Mouse (Mus musculus) ovary, postnatal 10 days (tissue): ENCODE results near the gene Pcbp3.

Experiments
- DNase-seq: peaks from one replicate; pipeline ENCODE4 v3.0.0; 2022; ENCODE audit warnings: low spot score

The Pcbp3 gene

DNA sequence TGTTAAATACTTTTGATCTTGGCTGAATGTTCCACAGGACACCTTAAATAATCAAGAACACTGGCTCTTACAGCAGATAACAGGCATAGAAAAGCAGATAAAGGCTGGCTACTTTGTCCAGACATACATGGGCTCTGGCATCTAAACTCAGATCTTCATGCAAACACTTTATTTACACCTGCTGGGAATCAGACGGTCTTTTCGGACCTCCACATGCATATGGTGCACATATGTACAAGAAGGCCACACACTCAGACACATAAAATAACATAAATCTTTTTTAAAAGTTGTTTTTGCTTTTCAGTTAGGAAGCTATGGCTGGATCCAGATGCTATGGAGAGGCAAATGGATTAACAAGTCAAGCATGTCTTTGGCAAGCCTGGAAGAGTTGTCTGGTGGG is 37.2 kb downstream of the Pcbp3 start:
- DNase-seq: no peak

DNA sequence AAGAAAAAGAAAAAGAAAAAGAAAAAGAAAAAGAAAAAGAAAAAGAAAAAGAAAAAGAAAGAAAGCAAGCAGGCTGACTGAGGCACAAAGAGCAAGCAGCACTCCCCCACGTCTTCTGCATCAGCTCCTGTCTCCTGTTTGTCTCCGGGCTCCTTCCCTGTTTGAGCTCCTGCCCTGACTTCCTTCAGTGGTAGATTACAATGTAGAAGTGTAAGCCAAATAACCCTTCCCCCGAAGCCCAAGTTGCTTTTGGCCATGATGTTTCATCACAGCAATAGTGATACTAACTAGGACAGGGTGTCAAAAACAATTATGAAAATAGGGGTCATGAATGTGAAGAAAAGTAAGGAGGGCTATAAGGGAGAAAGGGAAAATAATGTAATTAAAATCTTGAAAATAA is 43.6 kb downstream of the Pcbp3 start:
- DNase-seq: no peak

DNA sequence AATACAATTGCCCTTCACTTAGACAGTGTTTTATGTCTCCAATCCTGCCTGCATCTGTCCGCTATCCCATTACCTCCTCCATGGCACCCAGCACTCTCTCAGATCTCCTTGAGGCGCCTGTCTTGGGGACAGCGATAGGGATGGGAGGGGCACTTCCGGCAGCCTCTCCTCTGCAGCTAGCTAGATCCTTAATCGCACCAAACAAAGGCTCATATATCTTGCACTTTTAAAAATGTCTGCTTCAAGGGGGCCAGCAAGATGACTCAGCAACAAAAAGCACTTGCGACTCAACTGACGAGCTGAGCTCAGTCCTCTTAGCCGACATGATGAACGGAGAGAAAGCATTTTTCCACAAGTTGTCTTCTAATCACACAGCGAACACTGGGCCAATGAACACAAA is 55.3 kb downstream of the Pcbp3 start:
- no peak for DNase-seq

DNA sequence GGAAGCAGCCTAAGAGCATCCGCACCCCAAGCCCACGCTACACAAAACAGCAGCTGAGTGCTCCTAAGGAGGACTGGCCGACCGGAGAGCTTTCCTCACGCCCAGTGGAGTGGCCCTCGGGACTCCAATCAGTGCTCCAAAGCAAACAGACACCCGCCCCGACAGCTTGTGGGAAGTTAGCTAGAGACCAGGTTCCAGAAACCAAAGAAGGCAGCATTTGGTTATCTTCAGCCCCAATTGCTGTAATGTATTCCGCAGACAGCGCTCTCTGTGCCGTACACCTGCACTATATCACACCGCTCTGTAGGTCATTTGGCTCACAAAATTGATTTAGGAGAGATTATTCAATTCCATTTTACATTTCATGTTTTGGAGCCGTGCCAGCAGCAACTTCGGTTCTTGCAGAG is 55.7 kb downstream of the Pcbp3 start:
- no peak for DNase-seq

DNA sequence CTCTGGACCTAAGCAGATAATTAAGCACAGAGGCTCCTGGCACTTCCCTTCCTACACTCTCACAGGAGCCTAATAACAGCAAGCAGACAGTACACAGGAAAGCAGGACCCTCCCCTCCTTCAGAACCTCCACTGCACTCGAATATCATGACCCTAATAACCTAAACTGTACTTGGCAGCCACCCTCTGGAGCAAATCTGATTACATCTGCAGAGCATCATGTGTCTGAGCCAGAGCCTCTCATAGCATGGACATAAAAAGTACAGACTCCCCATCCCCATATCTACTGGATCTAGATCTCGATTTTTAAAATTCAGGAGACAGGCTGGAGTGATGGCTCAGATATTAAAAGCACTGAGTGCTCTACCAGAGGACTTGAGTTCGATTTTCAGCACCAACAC is 58.0 kb downstream of the Pcbp3 start:
- DNase-seq: no peak

DNA sequence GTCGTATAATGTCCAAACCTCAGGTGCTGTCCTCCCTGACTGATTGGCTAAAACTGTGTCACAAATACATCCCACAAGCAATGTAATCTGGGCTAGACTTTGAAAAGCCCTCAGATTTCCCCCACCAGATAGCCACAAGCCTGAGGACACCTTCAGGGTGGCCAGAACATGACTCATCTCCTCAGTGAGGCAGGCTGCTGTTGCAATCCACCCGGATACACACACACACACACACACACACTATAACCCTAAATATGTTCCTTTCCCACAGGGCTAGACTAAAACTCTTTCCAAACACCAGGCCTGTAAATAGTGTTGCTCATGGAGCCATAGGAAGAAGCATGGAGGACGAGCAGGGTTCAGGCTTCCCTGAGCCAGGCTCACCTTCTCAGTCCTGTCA is 58.6 kb downstream of the Pcbp3 start:
- no peak for DNase-seq

DNA sequence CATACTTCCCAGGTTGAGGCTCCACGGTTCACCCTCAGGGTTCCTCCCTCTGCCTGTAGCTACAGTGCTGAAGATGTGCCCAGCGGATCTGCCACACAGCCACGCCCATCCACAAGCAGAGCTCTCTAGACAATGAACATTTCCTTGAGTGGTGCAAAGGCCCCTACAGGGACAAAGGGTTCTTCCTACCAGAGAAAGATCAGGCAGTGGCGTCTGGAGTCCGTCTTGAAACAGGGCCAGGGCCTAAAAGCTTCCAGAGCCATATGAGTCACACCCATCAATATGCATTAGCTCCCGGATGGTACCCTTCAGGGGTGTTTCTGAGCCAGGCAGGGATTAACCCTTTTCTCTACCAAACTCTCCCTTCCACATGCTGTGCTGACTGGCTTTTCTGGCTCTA is 59.1 kb downstream of the Pcbp3 start:
- DNase-seq: no peak

DNA sequence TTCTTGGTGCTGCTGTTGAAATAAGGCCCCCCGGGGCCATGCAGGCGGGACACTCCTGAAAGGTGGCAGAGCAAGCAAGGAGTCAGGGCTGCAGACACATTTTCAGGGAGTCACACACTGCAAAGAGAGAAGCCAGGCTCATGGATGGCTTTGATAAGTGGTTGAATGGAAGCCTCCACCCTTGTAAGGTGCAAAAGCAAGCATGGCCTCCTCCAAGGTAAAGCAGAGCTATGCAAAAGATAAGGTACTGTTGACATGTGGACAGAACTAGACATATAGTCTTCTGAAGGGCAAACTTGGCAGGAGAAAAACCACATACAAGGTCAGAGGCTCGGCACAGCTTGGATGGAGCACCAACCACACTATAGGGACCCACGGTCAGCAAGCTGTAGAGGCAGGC is 63.3 kb downstream of the Pcbp3 start:
- DNase-seq: no peak

DNA sequence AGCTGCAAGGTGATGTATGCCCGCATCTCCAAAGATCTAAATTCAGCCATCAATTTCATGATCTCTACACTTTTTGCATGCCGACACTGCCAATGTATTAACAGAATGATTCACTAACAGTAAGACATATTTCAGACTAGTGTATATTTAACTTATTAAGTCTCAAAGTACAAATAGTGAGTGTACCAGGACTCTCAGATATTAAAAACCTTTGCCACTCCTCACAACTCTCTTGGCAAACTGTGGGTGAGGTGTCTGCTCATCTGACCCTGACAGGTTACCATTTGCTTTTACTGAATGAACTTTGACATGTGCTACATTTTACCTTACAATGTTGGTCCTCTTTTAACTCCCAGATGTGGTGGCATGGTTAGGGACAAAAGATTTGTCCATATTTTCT is 70.2 kb downstream of the Pcbp3 start:
- DNase-seq: no peak

DNA sequence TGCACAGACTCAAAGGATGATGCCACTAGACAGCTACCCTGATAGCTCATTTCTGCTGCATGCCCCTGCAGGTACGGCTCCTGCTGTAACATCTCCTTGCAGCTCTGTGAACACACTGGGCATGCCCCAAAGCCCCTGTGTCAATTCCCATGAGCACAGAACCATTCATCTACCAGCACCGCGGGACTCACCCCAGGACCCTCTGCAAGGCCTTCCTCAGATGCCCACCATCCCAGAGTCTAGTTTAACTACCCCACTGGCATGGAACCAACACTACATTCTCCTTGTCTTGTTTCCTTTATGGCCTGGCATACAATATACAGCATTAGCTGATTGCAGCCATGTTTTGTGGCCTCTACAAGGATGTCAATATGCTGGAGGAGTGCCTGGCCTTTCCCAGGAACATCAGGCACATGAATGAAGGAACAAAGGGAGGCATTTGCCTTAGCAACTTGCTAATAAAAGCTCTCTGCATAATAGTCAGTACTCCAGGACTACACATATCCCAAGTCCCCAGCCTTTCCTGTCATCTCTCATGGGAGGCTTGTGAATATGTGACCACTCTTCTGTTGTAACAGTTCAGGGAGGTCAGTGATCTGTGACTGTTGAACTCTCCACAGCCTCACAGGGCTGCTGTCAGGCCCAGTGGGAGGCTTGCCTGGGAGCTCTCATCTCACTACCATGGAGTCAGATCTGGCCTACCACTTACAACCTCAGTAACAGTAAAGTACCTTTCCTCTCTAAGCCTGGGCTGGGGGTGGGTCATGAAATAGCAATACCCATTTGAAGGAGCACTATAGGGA is 78.0 kb downstream of the Pcbp3 start:
- no peak for DNase-seq

DNA sequence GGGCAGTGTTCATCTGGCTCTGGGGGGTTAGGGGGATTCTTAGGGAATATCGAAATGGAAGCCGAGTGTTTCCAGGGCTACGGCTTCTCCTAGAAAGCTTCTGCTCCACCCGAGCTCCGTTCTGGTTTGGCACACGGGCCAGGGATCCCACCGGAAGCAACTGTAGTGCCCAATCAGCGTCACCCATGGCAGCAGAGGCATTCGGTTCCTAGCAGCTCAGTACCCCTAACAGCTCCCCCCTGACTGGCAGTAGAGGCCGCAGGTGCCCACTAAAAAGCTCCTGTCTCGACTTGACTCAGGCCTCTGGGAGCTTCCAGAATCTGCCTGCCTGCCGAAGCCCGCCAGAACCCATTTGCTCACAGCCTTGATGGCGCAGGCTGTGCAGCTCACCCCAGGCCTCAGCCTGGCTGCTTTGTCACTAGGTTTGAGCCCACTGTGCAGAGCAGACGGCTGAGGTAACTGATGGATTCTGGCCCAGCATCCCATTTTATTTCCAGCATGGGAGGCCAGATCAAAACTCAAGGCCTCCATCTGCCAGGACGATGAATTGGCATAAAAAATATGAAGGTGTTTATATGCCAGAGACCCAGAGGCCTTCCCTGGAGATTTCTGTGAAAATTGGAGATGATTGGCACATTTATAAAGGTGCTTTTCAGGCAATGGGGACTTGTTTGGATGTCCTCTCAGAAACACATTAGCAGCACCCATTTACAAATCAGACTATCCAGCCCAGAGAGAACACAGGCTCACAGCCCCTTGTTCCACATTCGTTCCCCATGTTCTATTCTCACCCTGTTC is 78.8 kb downstream of the Pcbp3 start:
- no peak for DNase-seq

DNA sequence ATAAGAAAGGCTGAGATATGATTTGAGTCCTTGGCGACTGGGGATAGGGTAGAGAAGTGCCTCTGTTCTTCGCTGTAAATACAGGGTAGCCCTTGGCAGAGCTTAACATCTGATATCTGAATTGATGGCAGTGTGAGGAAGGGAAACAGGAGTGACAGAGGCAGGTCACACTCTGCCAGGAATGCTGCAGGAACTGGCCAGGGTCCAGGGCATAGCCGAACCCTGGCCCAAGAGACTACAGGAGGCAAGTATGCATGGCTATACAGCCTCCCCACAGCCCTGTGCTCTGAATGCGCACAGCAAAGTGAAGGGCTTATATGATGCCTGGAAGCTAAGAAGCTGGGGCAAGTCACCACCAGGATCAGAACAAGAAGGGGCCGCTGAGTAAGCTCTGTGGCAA is 79.8 kb downstream of the Pcbp3 start:
- DNase-seq: no peak

DNA sequence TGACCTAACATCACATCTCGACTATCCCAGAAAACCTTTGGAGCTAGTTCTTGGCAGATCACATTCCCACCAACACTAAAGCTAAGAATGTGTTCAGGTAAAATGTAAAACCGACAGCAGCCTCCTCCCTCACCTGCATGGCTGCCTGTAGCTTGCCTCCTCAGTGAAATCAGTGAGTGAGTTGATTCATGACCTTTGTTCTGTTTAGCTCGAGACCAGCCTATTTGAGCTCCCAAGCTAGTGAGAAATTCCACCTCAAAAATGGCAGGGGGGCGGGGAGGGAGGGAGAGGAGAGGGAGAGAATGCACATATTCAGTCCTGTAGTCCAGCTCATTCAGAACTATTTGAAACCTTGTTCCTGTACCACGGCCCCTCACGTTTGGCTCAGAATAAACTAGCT is 86.4 kb downstream of the Pcbp3 start:
- no peak for DNase-seq

DNA sequence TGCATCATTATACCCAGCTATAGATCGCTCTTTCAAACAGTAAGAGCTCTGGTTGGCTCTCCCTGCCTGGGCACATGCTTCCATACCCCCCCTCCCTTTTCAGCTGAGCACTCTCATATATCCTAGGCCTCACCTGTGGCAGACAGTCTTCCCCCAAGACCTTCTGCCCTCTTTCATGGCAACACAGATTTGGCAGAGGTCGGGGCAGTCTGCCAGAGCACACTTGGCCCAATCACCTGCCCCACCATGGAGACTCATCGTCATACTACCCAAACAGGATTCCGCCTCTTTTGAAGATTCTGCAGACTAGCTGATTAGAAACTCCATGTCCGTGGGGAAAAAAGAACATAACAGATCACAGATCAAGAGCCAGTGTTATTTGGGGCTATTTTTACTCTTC is 86.8 kb downstream of the Pcbp3 start:
- DNase-seq: no peak

DNA sequence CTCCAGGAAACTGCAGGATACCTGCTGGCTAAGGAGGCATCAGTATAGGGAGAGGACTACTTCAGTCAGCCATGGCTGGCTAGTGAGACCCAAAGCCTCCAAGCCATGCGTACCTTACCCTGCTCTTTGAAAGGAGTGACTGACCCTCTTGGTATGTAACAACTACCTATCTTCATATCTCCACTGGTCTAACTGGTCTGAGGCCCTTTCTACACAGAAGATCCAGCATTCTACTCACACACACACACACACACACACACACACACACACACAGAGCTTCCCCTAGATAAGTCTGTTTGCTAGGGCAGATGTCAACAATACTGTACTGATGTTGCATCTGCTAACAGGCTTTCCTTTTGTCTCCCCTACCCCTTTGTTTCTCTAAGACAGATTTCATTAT is 87.3 kb downstream of the Pcbp3 start:
- no peak for DNase-seq

DNA sequence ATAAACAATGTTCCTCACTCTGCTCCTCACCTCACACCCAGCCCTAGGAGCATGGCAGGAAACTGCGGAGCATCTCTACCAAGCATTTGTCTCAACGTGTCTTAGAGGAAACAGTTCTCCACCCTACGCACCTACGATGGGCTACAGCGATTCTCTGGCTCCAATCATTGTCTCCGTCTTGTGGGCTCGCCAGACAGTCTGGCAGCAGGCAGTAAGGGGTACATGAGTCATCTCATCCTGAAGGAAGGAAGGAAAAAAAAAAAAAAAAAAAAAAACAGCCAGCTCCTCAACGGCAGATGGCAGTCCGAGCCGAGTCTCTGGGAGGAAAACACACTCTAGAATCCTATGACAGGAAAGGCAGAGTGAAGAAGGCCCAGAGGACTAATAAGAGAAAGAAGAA is 87.7 kb downstream of the Pcbp3 start:
- no peak for DNase-seq

DNA sequence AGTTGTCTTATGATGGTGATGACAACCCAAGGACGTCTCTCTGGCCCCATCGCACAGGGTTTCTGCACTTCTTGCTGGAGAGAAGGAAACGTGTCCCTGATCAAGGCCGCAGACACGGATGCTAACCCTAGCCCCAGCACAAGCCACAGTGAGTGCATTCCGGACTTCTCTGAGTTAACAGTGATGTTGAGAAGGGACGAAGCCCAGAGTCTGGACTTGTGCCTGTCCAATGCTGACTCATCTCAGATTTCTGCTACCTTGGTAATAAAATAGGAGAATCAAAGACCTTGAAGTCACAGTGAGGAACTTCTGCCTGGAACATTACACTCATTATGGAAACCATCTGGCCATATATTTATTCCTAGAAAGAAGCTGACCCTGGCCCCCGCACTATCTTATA is 89.0 kb downstream of the Pcbp3 start:
- no peak for DNase-seq

DNA sequence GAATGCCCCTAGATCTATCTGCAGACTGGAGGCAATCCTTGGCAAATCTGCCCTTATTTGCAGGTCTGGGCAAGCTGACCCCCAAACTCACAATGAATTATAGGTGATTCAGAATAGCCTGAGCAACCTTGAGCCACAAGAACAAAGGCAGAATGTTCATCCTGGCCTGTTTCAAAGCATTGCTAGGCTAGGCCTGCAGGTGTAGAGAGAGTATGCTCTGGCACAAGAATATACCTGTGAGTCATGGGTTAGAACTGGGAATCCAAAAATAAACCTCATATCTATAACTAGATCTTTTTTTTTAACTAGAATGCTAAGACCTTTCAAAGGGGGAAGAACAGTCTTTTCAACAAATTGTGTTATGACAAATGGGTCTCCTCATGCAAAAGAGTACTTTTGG is 95.8 kb downstream of the Pcbp3 start:
- DNase-seq: no peak

DNA sequence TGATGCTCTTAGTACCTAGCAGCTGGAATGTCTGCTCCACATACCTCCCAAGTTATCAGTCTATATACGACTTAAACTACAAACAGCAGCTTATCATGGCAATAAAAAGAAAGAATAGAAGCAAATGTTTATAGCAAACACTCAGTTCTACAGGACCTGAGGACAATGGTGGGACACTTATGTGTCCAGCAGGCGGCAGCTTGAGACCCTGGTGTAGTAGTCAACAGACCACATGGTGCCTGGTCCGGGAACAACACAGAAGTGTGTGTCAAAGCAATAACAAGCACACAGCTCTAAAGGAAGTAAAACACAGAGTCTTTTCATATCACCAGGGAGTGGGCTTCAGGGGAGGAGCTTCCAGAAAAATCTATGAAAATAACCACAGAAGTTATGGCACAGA is 100.7 kb downstream of the Pcbp3 start:
- no peak for DNase-seq

DNA sequence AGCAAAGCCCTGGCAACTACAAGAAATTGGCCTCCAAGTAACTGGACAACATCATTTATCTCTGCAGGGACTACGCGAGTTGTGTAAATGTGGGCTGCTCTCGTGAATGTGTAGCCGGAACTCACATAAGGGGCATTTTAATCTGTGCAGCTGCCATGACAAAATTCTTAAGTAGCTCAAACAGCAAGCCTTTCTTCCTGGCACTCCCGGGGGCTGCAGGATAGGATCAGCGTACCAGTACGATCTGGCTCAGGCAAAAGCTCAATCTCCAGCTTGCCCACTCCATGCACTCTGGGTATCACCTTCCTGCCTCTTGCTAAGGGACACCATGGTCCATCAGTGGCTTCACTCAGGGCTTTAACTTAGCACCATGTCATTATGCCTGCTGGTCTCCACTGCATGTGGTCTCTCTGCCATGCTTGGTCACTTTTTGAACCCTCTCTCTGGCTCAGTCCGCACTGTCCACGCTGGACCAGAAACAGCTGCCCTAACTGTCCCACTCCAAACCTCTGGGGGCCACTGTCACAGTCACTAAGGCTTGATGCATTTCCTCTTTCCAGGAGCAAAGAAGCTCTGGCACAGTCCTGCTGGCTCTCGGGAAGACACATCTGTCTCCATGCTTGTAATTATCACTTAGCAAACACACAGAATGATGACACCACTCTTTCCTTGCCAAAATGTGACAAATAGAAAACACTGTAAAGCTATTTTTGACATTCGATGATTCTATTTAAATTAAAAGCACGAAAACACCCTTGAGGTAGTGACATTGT is 102.1 kb downstream of the Pcbp3 start:
- DNase-seq: no peak

DNA sequence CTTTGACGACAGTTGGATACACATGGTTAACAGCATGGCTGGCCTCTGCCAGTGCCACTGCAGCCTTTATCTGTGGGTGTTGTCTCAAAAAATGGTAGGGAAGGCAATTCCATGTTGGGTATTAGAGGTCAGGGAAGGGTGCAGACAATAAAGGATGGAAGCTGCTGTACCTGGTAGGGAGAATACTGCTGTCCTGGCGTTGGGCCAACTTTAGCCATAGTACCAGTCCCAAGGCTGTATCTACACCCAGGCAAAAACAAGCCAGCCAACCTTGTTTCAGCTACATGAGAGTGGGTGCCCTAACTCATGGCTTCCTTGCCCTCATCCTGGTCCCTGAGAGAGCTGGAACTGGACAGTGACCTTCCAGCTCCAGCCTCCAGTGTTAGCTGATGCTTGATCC is 103.8 kb downstream of the Pcbp3 start:
- DNase-seq: no peak

DNA sequence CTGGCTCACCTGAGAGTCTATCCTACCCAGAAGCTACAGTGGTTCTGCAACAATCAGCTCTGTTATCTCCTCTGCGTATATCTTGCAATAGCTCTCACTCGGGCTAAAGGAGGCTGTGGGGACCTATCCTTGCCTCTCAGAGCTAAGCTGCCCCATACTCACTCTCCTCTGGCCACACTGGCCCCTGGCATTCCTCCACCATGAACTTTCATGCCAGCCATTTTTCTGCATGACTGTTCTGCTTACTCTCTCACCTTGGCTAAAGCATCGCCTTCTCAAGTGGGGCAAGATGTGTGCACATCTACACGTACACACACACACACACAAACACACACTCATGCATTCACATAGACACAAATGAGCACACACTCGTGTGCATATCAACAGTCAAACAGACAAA is 115.2 kb downstream of the Pcbp3 start:
- no peak for DNase-seq

DNA sequence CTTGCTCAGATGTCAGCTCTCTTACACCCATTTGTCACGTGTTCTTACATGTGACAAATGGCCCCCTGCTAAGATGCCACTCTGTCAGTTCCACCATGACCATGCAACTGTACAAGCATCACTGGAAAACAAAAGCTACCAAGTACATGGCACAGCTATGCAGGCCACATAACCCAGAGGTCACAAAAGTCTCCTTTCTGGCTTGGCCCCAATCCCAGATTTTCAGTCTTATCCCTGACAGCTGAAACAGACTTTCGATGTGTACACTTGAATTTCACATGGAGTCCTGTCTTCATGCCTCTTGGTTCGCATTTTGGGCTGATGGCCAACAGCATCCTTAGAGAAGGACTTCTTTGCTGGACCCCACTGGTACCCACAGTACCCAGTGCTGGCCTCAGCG is 116.8 kb downstream of the Pcbp3 start:
- no peak for DNase-seq
